Mouse (Mus musculus) thymus, adult 2 months (tissue): Measurements from ENCODE around the gene Cep70.

ENCODE experiments used
- CTCF ChIP-seq: fragments of 200-500 bp; IDR thresholded peaks from 2 replicates; pipeline ENCODE4 v1.5.1; 2012; ENCODE audit warnings: mild to moderate bottlenecking, control low read depth, low read length, moderate library complexity, borderline replicate concordance; ENCODE audit not compliant: control insufficient read depth, poor library complexity, insufficient read depth; ENCODE audit errors: extremely low read depth
- POLR2A ChIP-seq: fragments of 200-500 bp; IDR thresholded peaks from 2 replicates; pipeline ENCODE4 v1.6.1; 2012; ENCODE audit warnings: mild to moderate bottlenecking, low read length, control low read depth, moderate library complexity; ENCODE audit not compliant: control insufficient read depth, poor library complexity, insufficient read depth; ENCODE audit errors: extremely low read depth

- no peak for TF ChIP-seq POLR2A
- TF ChIP-seq CTCF = no peak
Measured at GRCm38 (mm10) chr9:99339182-99339581, 96.0 kb downstream of the Cep70 start.
